Mouse (Mus musculus) ES-E14 (cell line): ENCODE results near the gene Adgrl3.

Experiments used
- ZC3H11A ChIP-seq: IDR thresholded peaks from 2 replicates; pipeline ENCODE4 v1.6.1; 2012; ENCODE audit warnings: low read depth, mild to moderate bottlenecking, inconsistent platforms, low read length, borderline replicate concordance
- ZNF384 ChIP-seq: IDR thresholded peaks from 2 replicates; pipeline ENCODE4 v1.6.1; 2012; ENCODE audit warnings: low read depth, low read length, inconsistent platforms

DNA sequence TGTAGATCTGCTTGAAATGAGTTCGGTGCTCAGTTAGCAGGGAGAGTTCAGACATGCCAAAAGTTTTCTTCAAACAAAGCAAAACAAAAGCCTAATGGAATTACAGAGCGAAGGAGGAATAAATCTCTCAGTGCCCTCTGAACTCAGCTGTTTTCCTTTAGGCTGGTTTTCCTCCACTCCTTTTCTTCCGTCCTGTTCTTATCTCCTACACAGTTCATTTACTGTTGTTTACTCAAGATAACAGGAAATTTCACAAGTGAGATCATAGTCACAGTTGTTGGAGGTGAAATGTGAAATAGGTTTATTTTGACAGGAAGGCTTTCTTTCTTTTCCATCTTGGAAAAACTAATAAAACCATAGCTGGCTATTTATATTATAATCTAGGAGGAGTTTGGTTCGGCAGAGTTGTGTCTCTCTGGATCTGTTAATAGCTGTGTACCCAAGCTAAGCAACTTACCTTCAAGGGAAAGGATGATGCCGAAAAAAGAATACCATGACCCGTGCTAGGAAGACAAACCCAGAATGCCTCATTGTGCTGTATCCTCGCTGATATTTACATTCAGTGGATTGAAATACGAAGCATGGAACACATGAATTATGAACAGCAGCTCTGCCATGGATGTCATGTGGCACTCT lies 456.2 kb downstream of the Adgrl3 start:
- TF ChIP-seq ZNF384 (no peak), ZC3H11A (no peak)
